Mouse (Mus musculus): Measurements from ENCODE around the gene Adrb1. TPM values are rescaled to one million over a fixed set of nuclear protein-coding genes. Genes with fewer than 3 reads are reported as not detected.

Adrb1 gene
- 10 to 100 TPM; 43.2 to 50.9 TPM for total RNA-seq (2021)

DNA sequence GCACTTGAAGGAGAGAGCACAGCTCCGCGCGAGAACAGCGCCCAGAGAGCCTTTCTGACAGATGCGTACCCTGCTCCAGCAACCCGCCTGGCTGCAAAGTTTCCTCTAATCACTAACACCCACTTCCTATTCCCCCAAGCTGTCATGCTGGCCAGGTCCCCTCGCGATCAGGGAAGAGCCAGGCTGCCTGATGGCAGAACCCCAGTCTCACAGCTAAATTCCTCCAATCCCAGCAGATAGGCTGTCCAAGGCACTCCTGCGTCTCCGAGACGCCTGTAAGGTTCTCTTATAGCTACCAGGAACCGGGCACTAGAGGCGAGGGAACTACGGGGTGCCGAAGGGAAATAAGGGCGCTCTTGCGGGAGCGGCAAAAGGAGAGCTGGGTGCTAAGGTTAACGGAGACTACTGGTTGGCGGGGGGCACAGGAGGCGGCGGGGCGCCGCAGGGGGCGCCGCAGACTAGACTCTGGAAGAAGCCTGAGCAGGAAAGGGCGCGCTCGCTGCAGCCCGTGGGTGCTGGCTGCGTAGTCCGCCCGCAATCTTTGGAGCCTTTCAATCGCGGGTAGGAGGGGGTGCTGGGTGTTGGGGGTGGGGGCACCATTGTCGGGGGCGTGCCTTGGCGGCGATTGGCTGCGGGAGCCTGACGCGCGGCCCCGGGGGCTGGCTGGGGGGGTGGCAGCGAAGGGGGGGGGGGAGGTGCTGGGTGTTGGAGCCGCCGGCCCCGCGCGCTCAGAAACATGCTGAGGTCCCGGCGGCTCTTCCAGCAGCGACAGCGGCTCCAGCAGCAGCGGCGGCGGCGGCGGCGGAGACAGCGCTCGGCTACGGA is at the start of gene Adrb1:
Adrb1 (plus strand) TSS at position 813 of the 825 bp plus-strand sequence.
- intact Hi-C loops (cut with DNase I), result loop anchor here (2.0 to 5.0 kb wide), 3 partner anchors 53 to 299 kb away; no protein-coding TSS in a partner anchor
- DNase-seq (ENCODE audit: low spot score in 2 of 2), result peak; percentile 86 to 87

DNA sequence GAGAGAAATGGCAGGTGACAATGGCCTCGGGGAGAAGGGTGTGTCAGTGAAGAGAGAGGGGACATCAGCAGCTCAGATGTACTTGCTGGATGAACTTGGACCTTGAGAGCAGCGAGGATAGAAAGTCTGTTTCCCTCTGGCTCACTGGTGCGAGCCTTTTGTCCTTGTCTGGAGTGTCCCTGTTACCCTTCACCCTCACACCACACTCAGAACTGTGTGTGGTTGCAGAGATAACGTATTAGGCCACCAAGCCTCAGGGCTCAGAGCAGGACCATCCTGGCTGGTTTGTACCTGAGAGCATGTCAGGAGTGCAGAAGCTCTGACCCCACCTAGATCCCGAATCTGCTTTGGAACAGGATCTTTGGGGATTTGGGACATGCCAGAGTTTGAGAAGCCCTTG is 46.3 kb upstream of the Adrb1 start:
- intact Hi-C loops (cut with DNase I), result no loop called here
- DNase-seq (ENCODE audit: low spot score in 2 of 2), result no peak

DNA sequence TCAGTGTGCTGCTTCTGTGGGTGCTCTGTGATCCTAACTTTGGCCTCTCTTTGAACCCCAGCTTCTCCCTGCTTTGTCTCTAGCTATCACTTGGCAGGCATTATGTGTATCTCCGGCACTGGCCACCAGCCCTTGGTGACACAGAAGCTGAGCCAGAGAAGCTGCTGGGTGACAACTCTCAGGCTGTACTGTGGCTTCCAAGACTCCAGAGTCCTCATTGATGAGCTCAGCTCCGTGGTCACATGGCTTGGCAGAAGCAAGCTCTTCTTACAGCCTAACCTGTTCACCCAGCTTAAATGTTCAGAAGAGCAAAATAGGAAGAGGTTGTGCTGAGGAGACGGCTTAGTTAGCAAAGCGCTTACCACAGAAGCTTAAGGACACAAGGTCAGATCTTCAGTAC is 45.5 kb upstream of the Adrb1 start:
- DNase-seq (ENCODE audit: low spot score in 2 of 2), result no peak

DNA sequence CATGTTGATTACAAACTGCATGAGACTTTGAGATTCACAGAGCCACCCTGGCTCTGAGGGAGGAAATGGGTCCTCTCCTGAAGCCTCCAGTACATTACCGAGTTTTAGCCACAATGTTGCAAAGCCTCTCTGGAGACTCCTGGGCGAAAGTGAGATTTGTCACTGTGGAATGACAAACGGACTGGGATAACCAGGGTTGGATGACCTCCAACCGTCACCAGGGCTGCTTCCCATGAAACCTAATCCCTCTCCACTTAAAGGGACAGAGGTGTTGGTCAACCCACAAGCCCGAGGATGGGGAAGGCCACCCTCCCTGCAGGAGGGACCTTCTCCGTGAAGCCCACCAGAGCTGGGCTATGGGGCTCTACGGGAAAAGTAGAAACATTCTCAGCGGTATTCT is 44.4 kb upstream of the Adrb1 start:
- DNase-seq (ENCODE audit: low spot score in 2 of 2), result no peak
- intact Hi-C loops (cut with DNase I), result no loop called here

More for the DNA sequence above, 45.5 kb upstream of the Adrb1 start:
- intact Hi-C loops (cut with DNase I), result no loop called here

DNA sequence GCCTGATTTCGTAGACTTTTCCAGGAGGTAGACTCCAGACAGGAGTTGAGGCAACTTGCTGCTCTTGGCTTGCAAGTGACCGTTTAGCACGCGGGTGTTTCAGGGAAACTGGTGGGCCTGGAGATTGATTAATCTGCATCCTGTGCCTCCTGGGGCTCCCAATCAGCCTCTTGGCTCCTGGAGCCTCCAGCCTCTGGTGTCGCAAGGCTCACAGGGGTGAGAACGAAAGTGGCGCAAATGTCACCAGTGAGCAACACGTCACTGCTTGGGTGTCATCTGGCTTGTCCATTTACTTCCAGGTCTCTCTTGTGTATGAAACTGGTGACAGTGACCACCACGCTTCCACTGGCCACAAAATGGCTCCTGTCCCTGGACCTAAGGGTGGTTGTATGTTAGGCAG is 43.5 kb upstream of the Adrb1 start:
- no peak for DNase-seq (ENCODE audit: low spot score in 2 of 2)
- intact Hi-C loops (cut with DNase I), result no loop called here

DNA sequence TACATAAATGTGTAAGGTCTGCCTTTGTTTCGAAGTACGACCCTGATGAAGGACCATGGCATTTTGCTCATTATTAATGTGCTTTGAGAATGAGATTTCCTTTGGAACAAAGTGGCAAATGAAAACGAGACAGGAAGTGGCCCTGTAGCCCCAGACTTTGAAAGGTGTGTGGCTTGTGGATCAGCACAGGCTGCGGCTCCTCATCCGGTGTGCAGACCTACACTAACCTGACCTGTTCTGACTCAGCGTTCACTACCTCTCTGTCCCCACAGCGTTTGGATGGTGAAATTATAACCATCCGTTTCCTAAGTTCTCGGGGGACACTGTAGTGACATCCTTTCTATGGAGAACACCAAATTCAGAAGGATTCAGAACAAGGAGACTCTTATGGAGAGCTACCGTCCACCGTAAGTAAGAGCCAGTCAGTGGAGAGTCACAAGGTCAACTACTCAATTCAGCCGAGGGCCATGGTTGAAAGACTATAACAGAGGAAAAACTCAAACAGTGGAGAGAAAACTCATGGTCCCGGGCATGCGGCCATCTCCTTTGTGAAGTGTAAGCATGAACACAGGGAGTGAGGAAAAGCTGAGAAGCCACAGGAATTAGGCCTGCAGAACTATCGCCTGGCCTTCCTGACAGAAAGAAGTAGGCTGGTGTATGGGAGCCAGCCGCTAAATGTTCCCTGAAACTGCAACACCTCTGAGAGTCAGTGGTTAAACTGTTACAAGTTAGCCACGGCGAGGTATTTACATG is 42.6 kb upstream of the Adrb1 start:
- DNase-seq (ENCODE audit: low spot score in 2 of 2), result no peak
- intact Hi-C loops (cut with DNase I), result no loop called here

DNA sequence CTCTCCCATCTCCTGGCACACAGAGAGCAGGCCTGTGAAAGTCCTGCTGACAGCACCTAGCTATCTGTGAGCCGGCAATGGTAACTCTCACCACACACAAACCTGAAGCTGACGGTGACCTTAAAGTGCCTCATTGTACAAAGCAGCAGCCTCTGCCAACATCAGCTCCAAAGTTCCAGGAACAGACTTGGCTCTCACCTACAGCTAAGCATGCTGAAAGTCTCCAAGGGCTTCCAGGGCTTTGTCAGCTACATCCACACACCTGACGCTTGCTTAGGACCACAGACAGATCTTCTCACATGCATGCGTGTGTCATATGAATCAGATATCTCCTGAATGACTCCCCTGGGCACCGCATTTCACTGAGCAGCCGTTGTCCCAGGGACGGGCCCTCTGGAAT is 42.0 kb upstream of the Adrb1 start:
- peak in 1 of 2 experiments; percentile 10 for DNase-seq (ENCODE audit: low spot score in 2 of 2)
- intact Hi-C loops (cut with DNase I), result no loop called here

DNA sequence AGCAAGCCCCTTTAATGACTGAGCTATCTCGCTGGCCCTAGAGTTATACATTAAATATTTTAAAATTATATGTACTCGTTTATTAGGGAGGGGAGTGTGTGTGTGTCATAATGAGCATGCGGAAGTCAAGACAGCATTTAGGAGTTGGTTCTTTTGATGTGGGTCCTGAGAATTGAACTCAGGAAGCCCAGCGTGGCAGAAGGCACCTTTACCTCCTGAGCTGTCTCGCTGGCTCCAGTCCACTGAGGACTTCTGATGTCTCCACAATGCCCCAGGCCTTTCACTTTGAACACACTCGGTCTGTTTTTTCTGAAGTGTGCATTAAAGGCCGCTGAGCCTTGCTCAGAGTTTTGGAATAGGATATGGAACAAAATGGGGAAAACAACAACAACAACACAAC is 39.7 kb upstream of the Adrb1 start:
- no peak for DNase-seq (ENCODE audit: low spot score in 2 of 2)
- intact Hi-C loops (cut with DNase I), result no loop called here

DNA sequence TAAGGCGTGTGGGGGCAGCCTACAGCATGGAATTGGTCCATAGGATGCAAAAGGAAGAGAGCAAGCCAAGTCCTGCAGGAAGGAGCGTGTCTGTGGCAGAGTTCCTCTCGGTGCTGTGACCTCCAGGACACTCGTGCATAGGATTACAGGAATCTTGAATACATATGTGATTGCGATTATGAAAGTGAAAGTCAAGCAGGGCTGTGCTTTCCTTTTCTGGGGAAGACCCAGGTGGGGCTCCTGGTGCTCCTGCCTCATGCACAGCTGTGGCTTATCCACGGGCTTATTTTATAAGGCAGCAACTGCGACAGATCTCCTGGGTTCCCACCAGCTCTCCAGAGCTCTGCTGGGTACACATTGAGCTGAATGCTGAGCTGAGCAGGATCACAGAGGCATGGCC is 39.2 kb upstream of the Adrb1 start:
- DNase-seq (ENCODE audit: low spot score in 2 of 2), result no peak
- intact Hi-C loops (cut with DNase I), result no loop called here

DNA sequence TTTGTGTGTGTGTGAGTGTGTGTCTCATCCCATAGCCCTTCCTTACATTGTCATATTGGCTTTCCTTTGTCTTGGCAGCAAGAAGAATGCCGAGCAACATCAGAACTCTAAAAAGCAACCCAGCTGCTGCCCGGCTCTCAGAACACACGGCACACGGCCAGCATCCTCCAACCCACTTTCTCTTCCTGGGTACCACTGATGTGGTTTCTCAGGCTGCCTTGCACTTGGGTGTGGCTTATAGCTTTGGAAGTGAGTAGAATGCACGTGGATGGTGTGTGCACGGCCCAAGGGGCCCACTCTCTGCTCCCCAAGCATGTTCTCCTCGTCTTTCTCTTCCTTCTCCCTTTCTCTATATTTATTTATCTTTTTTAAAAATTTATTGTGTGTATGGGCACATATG is 36.5 kb upstream of the Adrb1 start:
- peak in 1 of 2 experiments; percentile 26 for DNase-seq (ENCODE audit: low spot score in 2 of 2)

DNA sequence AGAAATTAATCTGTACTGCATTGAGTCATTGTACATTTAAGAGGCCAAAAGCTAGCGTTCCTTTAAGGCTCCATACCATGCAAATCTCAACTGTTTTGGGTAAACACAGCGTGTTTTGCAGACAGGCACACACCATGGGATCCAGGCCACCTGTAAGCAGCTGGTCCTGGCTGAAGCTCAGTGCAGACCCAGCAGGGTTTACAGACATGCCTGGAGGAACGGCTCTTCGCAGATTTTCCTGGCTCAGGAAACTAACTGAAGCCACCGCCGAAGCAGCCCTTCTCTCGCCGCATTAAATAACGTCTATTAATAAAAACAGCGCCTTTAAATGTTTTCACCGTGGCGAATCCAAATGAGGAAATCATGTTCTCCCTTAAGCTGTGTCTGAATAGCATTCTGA is 35.8 kb upstream of the Adrb1 start:
- intact Hi-C loops (cut with DNase I), result no loop called here

More for the DNA sequence above, 36.5 kb upstream of the Adrb1 start:
- intact Hi-C loops (cut with DNase I), result no loop called here

DNA sequence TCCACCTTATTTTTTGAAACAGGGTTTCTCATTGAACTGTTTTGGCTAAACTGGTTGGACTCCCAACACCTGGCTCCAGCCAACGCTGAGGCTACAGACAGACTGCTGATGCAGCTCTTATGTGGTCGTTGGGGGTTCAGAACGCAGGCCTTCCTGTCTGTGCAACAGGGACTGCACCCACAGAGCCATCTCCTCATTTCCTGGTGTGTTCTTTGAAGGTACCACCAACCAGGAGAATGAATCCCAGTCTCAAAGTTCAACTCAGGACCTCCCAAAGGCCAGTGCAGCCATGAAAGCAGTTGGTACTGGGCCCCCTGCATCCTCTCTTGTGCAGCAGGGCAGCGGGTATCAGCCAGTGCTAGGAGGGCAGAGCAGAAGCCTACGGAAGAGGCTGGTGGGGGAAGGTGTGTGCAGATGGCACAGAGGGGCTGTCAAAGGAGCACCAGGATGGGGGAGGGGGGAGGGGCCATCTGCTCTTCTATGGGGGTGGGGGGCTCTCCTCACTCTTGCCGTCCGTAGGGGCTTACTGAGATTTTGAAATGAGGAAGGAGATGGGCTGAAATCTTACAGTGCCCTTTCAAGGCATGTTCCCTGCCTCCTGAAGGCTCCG is 34.9 kb upstream of the Adrb1 start:
- intact Hi-C loops (cut with DNase I), result no loop called here
- DNase-seq (ENCODE audit: low spot score in 2 of 2), result no peak

More for the DNA sequence above, 35.8 kb upstream of the Adrb1 start:
- no peak for DNase-seq (ENCODE audit: low spot score in 2 of 2)

DNA sequence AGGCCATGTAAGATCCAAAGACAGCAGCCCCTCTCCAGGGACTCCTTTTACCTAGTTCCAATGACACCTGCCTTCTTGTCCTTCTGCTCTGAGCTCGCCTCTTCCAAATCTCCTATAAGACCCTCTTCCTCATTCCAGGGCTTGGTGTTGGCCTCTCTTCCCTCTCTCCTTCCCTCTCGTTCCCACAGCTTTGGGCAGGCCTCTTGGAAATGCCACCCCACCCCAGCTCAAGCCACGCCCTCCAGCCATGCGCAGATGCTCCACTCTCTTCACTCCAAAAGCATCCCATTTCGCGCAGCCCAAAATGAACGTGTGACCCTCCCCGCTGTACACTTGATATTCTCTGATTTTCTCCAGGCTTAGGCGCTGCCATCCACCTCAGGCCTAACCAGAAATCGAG is 34.3 kb upstream of the Adrb1 start:
- intact Hi-C loops (cut with DNase I), result no loop called here
- no peak for DNase-seq (ENCODE audit: low spot score in 2 of 2)

DNA sequence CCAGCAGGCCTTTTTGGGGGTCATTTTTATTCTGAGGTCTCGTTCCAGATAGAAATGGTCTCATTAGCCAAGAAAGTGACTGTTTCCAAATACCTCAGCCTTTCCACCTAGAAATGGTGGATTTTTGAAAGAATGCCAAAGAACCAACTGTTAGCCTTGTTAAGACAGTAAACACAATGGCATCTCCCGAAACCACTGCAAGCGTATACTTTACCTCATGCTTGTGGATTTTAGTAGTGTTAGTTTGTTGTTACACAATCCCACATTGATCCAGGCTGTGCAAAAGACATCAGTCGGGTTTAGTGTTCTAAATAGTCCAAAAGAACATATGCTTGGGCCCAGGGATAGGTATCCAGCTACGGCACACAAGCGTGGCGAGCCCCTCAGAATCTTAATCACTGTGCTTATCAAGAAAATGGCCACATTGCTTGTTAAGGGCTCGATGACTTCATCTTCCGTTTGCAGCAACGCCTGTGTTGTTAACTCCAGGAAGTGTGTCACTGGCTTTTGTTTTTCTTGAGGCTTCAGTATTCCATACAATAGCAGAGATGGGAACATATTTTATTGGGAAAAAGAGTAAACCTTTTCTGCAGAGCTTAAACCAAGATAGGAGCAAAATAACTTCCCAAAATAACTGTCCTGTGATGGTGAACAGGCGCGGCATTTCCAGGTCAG is 33.2 kb upstream of the Adrb1 start:
- no peak for DNase-seq (ENCODE audit: low spot score in 2 of 2)
- intact Hi-C loops (cut with DNase I), result no loop called here

DNA sequence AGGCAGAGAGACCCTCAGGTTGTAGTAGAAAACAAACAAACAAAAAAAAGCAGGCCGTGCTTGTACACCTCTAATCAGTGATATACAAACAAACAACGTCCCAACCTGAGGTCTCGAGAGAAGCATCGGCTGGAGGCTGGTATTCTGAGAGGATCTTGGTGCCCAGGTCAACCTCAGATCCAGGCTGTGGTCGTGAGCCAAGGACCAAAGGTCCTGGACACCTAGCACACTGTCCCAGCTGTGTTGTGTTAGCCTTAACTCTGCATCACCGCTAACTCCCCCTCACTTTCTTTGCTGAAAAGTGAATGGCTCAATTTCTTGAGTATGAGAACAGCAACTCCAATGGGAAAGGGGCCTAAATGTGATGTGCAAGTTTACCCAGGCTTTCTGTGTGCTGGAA is 32.5 kb upstream of the Adrb1 start:
- DNase-seq (ENCODE audit: low spot score in 2 of 2), result no peak
- intact Hi-C loops (cut with DNase I), result no loop called here

DNA sequence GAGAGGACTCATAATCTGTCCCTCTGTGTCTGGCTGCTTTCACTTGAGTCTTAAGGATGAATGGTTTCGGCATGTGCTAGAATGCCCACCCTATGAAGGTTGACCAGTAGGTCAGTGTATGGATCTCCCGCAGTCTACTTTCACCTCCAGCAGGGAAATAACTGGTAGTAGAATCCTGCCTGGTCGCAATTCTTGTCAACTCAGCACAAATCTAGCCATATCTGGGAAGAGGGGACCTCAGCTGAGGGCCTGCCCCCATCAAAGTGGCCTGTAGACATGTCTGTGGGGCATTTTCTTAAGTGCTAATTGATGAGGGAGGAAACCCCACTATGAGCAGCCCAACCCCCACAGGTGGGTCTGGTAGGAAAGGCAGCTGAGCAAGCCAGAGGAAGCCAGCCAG is 30.9 kb upstream of the Adrb1 start:
- intact Hi-C loops (cut with DNase I), result no loop called here
- DNase-seq (ENCODE audit: low spot score in 2 of 2), result no peak

DNA sequence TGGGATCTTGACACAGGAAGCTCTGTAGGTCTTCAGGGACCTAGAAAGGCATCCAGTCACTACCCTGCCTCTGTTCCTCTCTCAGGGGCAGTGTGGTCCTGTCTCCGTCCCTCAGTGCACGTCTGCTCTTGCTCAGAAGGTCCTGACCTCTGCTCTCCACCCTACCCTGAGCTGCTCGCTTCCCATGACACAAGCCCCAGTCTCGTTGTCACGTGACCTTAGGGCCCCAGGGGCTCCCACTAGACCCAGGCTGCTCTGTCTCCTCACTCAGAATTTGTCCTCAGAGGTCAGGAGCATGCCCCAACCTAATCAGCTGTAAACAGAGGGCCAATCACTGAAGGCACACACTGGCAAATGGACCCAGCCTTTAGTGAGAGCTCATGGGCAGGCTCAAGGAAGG is 29.5 kb upstream of the Adrb1 start:
- intact Hi-C loops (cut with DNase I), result no loop called here
- DNase-seq (ENCODE audit: low spot score in 2 of 2), result no peak

DNA sequence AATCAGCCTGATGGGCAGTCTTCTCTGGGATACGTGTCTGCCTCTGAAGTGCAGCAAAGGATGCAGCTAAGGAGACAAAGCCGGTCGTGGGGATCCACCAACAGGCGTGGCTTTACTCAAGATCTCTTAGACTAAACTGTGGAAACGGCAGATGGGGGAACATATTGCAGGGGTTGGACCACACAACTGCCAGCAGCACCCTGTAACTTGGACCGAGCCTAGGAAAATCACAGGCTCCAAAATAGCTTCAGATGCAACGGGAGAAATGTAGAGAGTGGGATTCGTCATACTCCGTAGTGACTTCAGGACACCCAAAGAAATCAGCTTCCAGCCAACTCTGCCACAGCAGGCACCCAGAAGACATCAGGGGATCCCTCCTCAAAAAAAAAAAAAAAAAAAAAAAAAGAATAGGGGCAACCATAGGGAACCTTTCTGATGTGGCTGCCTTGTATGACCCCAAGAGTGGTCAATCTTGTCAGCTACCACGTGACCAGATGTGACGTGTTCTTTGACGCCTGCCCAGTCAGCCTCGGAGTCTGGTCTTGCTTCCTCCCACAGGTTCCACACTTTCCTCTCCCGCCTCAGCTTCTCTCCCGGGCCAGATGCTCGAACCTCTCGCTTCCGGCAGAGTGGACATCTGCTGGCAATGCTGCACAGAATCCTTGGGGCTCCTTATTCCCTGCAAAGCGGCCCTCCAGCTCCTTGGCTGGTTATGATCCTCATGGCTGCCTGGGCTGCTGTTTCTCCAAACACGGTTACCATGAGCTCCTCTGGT is 24.4 kb upstream of the Adrb1 start:
- peak; percentile 76 to 81 for DNase-seq (ENCODE audit: low spot score in 2 of 2)
- intact Hi-C loops (cut with DNase I), result loop anchor here (5.0 kb wide), 1 partner anchor 50 kb away; no protein-coding TSS in a partner anchor

DNA sequence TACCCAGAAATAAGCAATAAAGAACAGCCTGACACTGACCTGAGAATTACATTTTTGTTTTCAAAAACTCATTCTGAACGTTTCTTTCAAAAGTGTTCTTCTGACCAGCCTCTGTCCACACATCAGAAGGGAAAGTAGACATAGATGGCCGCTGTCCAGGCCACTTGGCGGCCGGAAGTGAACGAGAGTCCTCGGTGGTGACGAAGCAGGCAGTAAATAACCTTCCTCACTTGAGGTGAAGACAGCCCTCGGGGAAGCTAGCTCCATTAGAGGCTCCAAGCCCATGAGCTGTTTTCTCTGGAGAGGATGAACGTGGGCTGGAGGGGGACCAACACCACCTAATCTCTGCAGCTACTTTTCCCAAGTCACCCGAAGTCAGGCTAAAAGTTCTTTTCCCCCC is 21.2 kb upstream of the Adrb1 start:
- no peak for DNase-seq (ENCODE audit: low spot score in 2 of 2)
- intact Hi-C loops (cut with DNase I), result no loop called here

Data from left cerebral cortex, postnatal 36 days (tissue).